Mouse (Mus musculus) embryonic facial prominence, embryonic 11.5 days (tissue): ENCODE measurements at regions not wholly inside any gene's neighbourhood (a gene's known extent, or its start where the extent isn't known, plus 50 kb on each side); places are given as distances from the start of the nearest gene placed in this dataset.
"Not testable (repeated sequence)": the region's sequence is repeated elsewhere in the genome, so short reads cannot be mapped to it uniquely, and the experiment has no call there.

ENCODE experiments used
- ATAC-seq: fragments of 200-750 bp; cut with Nextera tagmentation; replicated peaks from 2 replicates; pipeline ENCODE4 v1.8.0; 2017; ENCODE audit warnings: low read depth; ENCODE audit not compliant: insufficient number of reproducible peaks, low FRiP score, low TSS enrichment
- DNase-seq: peaks from one replicate; pipeline ENCODE4 v3.0.0-alpha.2; 2015; ENCODE audit warnings: low spot score
- H3K27ac ChIP-seq: fragments of 300-500 bp; sonication (generic); replicated peaks from 2 replicates; pipeline ENCODE4 v1.5.1; 2014; ENCODE audit warnings: mild to moderate bottlenecking, low read depth, low read length, control low read depth
- H3K27me3 ChIP-seq: fragments of 300-500 bp; sonication (generic); 2 replicates; pipeline ENCODE4 v1.6.1; 2014; ENCODE audit warnings: mild to moderate bottlenecking, low read length, moderate library complexity, mixed read lengths; ENCODE audit not compliant: control insufficient read depth, insufficient read depth
- H3K36me3 ChIP-seq: fragments of 300-500 bp; sonication (generic); replicated peaks from 2 replicates; pipeline ENCODE4 v1.6.1; 2014; ENCODE audit warnings: low read depth, mild to moderate bottlenecking, low read length, moderate library complexity, mixed read lengths; ENCODE audit not compliant: control insufficient read depth, insufficient read depth
- H3K4me1 ChIP-seq: fragments of 300-500 bp; sonication (generic); 2 replicates; pipeline ENCODE4 v1.6.1; 2014; ENCODE audit warnings: low read length, mixed read lengths; ENCODE audit not compliant: control insufficient read depth, insufficient read depth
- H3K4me2 ChIP-seq: fragments of 300-500 bp; sonication (generic); 2 replicates; pipeline ENCODE4 v1.6.1; 2014; ENCODE audit warnings: low read depth, mild to moderate bottlenecking, control low read depth, low read length, moderate library complexity
- H3K4me3 ChIP-seq: fragments of 300-500 bp; sonication (generic); 2 replicates; pipeline ENCODE4 v1.5.1; 2014; ENCODE audit warnings: low read depth, low read length, control low read depth
- H3K9ac ChIP-seq: fragments of 300-500 bp; sonication (generic); replicated peaks from 2 replicates; pipeline ENCODE4 v1.6.1; 2014; ENCODE audit warnings: mild to moderate bottlenecking, control low read depth, low read length
- H3K9me3 ChIP-seq: fragments of 300-500 bp; sonication (generic); replicated peaks from 2 replicates; pipeline ENCODE4 v1.6.1; 2016; ENCODE audit warnings: mild to moderate bottlenecking, low read length, inconsistent platforms, mixed read lengths; ENCODE audit not compliant: control insufficient read depth
- WGBS: fragments of 180-500 bp; shearing (Covaris S2); extraction: QIAGEN DNeasy Blood & Tissue Kit; methylation state at CpG from one replicate; pipeline ENCODE4 v1.1.7; 2014; 5-methylcytosine and 5-hydroxymethylcytosine counted together

DNA sequence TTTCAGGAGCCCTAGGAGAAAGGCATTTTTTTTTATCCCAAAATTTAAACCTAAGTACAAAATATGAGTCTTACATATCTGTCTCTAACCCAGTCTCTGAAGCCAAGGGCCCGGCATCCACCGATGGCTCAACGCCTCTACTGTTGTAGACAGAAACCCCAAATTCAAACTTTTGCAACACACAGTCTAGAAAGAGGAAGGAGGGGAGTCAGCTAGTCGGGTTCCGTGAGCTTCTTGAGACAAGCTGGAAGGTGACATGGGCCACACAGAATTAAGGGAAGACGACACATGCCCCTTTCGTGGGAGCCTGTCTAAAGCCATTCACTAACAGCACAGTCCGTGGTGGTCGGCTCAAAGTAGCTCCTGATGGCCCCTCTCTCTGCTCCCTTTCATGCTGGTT lies 254.7 kb downstream of the Prex1 start:
- Histone ChIP-seq H3K4me2 (no peak overlapping the region), H3K27ac (0 out of 2 replicates have a peak overlapping the region, but pooled peaks have one; percentile 56), H3K9ac (no peak overlapping the region), H3K36me3 (no peaks in the 10 kb centered on the region), H3K4me1 (peaks cover 3% of the 10 kb centered on the region), H3K4me3 (no peak overlapping the region), H3K9me3 (no peaks in the 10 kb centered on the region), H3K27me3 (no peaks in the 10 kb centered on the region)
- ATAC-seq (no peak), DNase-seq (no peak)
- 81% methylated on average over 9 of the region's 9 CpGs for WGBS

DNA sequence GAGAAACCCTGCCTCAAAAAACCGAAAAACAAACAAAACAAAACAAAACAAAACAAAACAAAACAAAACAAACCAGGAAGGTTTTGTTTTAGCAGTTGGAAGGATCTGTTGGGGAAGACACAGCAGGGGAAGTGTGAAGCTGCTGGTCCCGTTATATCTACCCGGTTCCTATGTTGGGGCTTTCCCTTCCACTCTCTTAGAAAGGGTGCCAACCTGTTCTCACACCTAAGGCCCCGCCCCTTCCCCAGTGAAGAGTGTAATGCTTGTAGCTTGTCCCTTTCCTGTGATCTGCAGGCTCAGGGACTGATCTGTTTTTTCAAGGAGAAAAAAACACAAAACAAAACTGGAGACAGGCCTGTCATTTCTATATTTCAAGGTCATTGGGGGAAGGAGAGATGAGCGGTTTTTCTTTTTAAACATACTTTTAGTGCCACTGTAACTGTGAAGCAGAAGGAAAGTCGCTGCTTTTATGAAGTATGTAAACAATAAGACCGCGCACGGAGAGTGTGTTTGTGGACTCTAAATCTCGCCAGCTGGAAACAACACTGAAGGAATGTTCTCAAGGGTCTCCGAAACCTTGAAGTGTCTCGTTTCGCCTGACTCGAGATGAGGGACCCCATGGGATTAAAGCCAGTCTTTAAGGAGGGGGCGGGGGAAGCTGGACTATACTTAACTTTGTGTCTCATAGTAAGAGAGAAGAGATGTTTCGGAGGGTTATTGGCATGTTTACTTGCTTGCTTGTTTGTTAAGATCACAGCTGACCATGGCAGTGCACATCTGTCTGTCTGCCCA lies 256.1 kb downstream of the Prex1 start:
- H3K4me1 ChIP-seq = peaks cover 3% of the 10 kb centered on the region
- peak overlapping the region; percentile 38; the same call in 1 of the 2 replicates for H3K27ac ChIP-seq

DNA sequence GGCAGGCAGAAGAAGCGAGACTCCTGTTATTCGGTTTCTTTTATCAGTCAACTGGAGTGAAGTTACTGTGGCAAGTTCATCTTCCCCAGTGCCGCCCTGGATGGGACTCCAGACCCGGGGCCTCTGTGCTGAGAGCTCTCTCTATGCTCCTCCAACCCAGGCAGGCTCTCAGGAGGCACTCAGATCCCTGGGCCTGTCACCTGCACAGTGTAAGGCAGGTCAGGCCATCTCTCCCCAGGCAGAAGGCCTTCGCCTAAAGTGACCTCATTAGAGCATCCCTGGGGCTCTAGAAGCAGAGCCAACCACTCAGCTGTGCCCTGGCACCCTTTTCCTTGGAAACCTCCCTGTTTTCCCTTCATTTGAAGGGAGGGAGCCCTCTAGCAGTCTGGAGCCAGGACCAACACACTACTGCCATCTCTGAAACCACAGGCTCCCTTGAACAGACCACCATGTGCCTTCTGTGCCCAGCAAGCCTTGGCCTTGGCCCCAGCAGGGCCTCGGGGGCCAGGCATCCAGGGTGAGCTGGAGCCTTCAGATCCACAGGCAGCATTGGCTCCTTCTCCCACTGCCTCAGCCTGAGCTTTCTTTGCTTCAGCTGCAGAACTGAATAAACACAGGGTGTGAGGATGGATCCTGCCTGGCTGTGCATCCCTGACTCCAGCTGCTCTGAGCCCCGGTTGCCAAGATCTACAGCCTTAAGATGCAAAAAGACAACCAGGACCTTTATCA lies 259.3 kb downstream of the Prex1 start:
- H3K9ac ChIP-seq, H3K9me3 ChIP-seq, H3K4me3 ChIP-seq, H3K27ac ChIP-seq, H3K27me3 ChIP-seq, H3K36me3 ChIP-seq, H3K4me2 ChIP-seq, ATAC-seq, DNase-seq, H3K4me1 ChIP-seq: not testable (repeated sequence)
- 52% methylated on average over 2 of the region's 7 CpGs for WGBS

More for the DNA sequence above, 256.1 kb downstream of the Prex1 start:
- Histone ChIP-seq H3K9ac (no peak overlapping the region), H3K36me3 (no peaks in the 10 kb centered on the region), H3K4me2 (no peak overlapping the region), H3K27me3 (no peaks in the 10 kb centered on the region), H3K4me3 (no peak overlapping the region), H3K9me3 (no peaks in the 10 kb centered on the region)
- ATAC-seq (no peak), DNase-seq (peak; percentile 47)
- WGBS = 44% methylated on average over 16 of the region's 16 CpGs

- WGBS = 80% methylated on average over 7 of the region's 7 CpGs
These were observed 262.7 kb downstream of the Prex1 start for GRCm38 (mm10) chr2:166450964-166451363.

DNA sequence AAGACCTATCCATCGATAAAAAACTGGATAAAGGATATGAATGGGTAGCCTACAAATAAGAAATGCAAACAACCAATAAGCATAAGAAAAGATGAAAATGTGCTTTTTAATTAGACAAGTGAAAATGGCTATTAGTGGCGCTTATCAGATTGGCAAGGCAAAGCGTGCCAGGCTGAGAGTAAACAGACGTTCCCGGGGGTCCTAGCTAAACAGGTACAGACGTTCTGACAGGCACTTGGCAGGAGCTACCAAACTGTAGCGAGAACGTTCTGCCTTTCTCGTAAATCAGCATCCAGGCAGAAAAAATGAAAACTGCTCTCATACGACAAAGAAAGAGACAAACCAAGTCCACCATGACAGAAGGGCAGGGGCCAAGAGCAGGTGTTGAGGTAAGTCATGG lies 263.3 kb downstream of the Prex1 start:
- no peaks in the 10 kb centered on the region for H3K27me3 ChIP-seq
- DNase-seq (no peak), ATAC-seq (no peak)
- H3K36me3 ChIP-seq = no peaks in the 10 kb centered on the region
- H3K9me3 ChIP-seq = no peaks in the 10 kb centered on the region
- H3K27ac ChIP-seq = no peak overlapping the region
- no peak overlapping the region for H3K4me3 ChIP-seq
- WGBS = 74% methylated on average over 10 of the region's 10 CpGs
- no peak overlapping the region for H3K4me2 ChIP-seq
- H3K9ac ChIP-seq = no peak overlapping the region
- H3K4me1 ChIP-seq = peaks cover 11% of the 10 kb centered on the region

More at GRCm38 (mm10) chr2:166450964-166451363, 262.7 kb downstream of the Prex1 start:
- Histone ChIP-seq H3K9me3 (no peaks in the 10 kb centered on the region), H3K27ac (no peak overlapping the region), H3K4me1 (peaks cover 11% of the 10 kb centered on the region), H3K9ac (no peak overlapping the region), H3K36me3 (no peaks in the 10 kb centered on the region), H3K27me3 (no peaks in the 10 kb centered on the region), H3K4me3 (no peak overlapping the region), H3K4me2 (no peak overlapping the region)
- DNase-seq = no peak
- no peak for ATAC-seq

- ATAC-seq (0 out of 2 replicates have a peak, but pooled peaks have one; percentile 5), DNase-seq (no peak)
- no peaks in the 10 kb centered on the region for H3K9me3 ChIP-seq
- H3K27me3 ChIP-seq = no peaks in the 10 kb centered on the region
- no peaks in the 10 kb centered on the region for H3K36me3 ChIP-seq
- no peak overlapping the region for H3K4me2 ChIP-seq
- H3K27ac ChIP-seq = no peak overlapping the region
- 51% methylated on average over 13 of the region's 13 CpGs for WGBS
- no peak overlapping the region for H3K4me3 ChIP-seq
- peaks cover 11% of the 10 kb centered on the region for H3K4me1 ChIP-seq
- no peak overlapping the region for H3K9ac ChIP-seq
These were observed 264.9 kb downstream of the Prex1 start for GRCm38 (mm10) chr2:166448724-166449123.

GRCm38 (mm10) chr2:166448161-166448560 lies 265.5 kb downstream of the Prex1 start:
- H3K27me3 ChIP-seq = no peaks in the 10 kb centered on the region
- H3K27ac ChIP-seq = peak overlapping the region; percentile 31; the same call in 1 of the 2 replicates
- ATAC-seq (no peak), DNase-seq (peak; percentile 40)
- peaks cover 12% of the 10 kb centered on the region for H3K4me1 ChIP-seq
- 32% methylated on average over 11 of the region's 11 CpGs for WGBS
- no peaks in the 10 kb centered on the region for H3K36me3 ChIP-seq
- peak overlapping the region; percentile 13 for H3K9ac ChIP-seq
- no peak overlapping the region for H3K4me2 ChIP-seq
- H3K4me3 ChIP-seq = no peak overlapping the region
- no peaks in the 10 kb centered on the region for H3K9me3 ChIP-seq

GRCm38 (mm10) chr2:166446536-166446935 lies 267.1 kb downstream of the Prex1 start:
- peaks cover 14% of the 10 kb centered on the region for H3K4me1 ChIP-seq
- no peaks in the 10 kb centered on the region for H3K9me3 ChIP-seq
- H3K27ac ChIP-seq = no peak overlapping the region
- WGBS = 82% methylated on average over 3 of the region's 3 CpGs
- H3K9ac ChIP-seq = no peak overlapping the region
- no peak overlapping the region for H3K4me3 ChIP-seq
- H3K27me3 ChIP-seq = no peaks in the 10 kb centered on the region
- no peak for DNase-seq
- H3K36me3 ChIP-seq = no peaks in the 10 kb centered on the region
- no peak for ATAC-seq
- H3K4me2 ChIP-seq = no peak overlapping the region
